Mouse (Mus musculus): ENCODE results near the gene Cdkal1.

- TF ChIP-seq CTCF (IDR thresholded peaks at IDR 0.05; ENCODE audit: low read depth, low read length) = no peak
- no peak for TF ChIP-seq POLR2A (IDR thresholded peaks at IDR 0.05; ENCODE audit: borderline replicate concordance, low read depth, low read length)
Observed at GRCm38 (mm10) chr13:29609441-29609840, 246.0 kb downstream of the Cdkal1 start.

Measured in bone marrow macrophage, adult 2 months (primary cell).